Mouse (Mus musculus) liver, postnatal 0 days (tissue): Measurements from ENCODE around the gene Pnkp. TPM values are rescaled to one million over a fixed set of nuclear protein-coding genes. Genes with fewer than 3 reads are reported as not detected.

Experiments used
- ATAC-seq: fragments of 200-750 bp; cut with Nextera tagmentation; 2 replicates; pipeline ENCODE4 v1.8.0; 2017; ENCODE audit warnings: mild to moderate bottlenecking, moderate library complexity
- DNase-seq: peaks from one replicate; pipeline ENCODE4 v3.0.0-alpha.2; 2016
- H3K27ac ChIP-seq: fragments of 300-500 bp; sonication (generic); 2 replicates; pipeline ENCODE4 v1.5.1; 2014; ENCODE audit warnings: antibody characterized with exemption, moderate library complexity, mild to moderate bottlenecking, low read depth
- H3K27me3 ChIP-seq: fragments of 300-500 bp; sonication (generic); 2 replicates; pipeline ENCODE4 v1.6.1; 2014; ENCODE audit warnings: low read length, control low read depth, mixed read lengths; ENCODE audit not compliant: insufficient read depth
- H3K36me3 ChIP-seq: fragments of 300-500 bp; sonication (generic); replicated peaks from 2 replicates; pipeline ENCODE4 v1.6.1; 2014; ENCODE audit warnings: mild to moderate bottlenecking, control low read depth, low read length, moderate library complexity, mixed read lengths; ENCODE audit not compliant: insufficient read depth
- H3K4me1 ChIP-seq: fragments of 300-500 bp; sonication (generic); 2 replicates; pipeline ENCODE4 v1.6.1; 2014; ENCODE audit warnings: antibody characterized with exemption, mild to moderate bottlenecking, control low read depth; ENCODE audit not compliant: insufficient read depth
- H3K4me2 ChIP-seq: fragments of 300-500 bp; sonication (generic); 2 replicates; pipeline ENCODE4 v1.6.1; 2014; ENCODE audit warnings: low read depth, mild to moderate bottlenecking, low read length, moderate library complexity, mixed read lengths
- H3K4me3 ChIP-seq: fragments of 300-500 bp; sonication (generic); 2 replicates; pipeline ENCODE4 v1.5.1; 2014; ENCODE audit warnings: low read depth, low read length
- H3K9ac ChIP-seq: fragments of 300-500 bp; sonication (generic); replicated peaks from 2 replicates; pipeline ENCODE4 v1.6.1; 2014; ENCODE audit warnings: mild to moderate bottlenecking, moderate library complexity
- H3K9me3 ChIP-seq: fragments of 300-500 bp; sonication (generic); 2 replicates; pipeline ENCODE4 v1.6.1; 2016; ENCODE audit warnings: mild to moderate bottlenecking, control low read depth, low read length, mixed read lengths
- CTCF ChIP-seq: sonication (generic); IDR thresholded peaks from 2 replicates; pipeline ENCODE4 v1.5.1; 2016; ENCODE audit warnings: antibody characterized with exemption, low read depth
- EP300 ChIP-seq: IDR thresholded peaks from 2 replicates; pipeline ENCODE4 v1.6.1; 2016; ENCODE audit warnings: antibody characterized with exemption, low read depth, mild to moderate bottlenecking
- WGBS: fragments of 180-500 bp; shearing (Covaris S2); extraction: QIAGEN DNeasy Blood & Tissue Kit; methylation state at CpG from one replicate; pipeline ENCODE4 v1.1.7; 2014; ENCODE audit not compliant: insufficient replicate concordance; 5-methylcytosine and 5-hydroxymethylcytosine counted together
- polyA plus RNA-seq: library from polyadenylated mRNA; unstranded; fragments of >200 nt; fragmentation: Nextera tagmentation; extraction: Ambion mirVana; gene quantifications from 2 replicates; pipeline ENCODE4 v1.2.1, GENCODE M21; 2015

Pnkp gene
- polyA plus RNA-seq, 1 experiment from 2014 or later: 27.9 TPM

DNA sequence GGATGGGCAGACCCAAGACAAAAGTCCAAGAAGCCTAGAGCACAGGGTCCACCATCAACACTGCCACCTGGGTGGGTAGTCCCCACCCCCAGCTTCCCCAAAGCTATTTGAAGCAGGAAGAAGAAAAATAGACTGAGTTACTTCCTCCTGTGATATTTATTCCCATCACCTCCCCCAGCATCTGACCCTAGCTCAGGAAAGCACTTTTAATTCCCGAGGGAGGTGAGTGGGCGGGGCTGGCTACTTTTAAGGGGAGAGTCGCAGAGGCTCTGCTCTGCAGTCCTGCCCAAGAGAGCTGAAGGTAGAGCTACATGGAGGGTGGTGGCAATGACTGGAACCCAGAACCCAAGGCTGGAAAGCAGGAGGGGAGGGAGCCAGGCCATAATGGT is 20.9 kb upstream of the Pnkp start:
- WGBS: 32% methylated on average over 3 of the region's 3 CpGs
- no peak for ATAC-seq
- H3K9me3 ChIP-seq: no peaks in the 10 kb centered on the region
- TF ChIP-seq EP300: no peak
- TF ChIP-seq CTCF: no peak
- DNase-seq: no peak
- 0 out of 2 replicates have a peak, but pooled peaks cover 9% of the 10 kb centered on the region for H3K27me3 ChIP-seq
- no peak overlapping the region for H3K4me3 ChIP-seq
- H3K36me3 ChIP-seq: peaks cover 4% of the 10 kb centered on the region; the same call in 1 of the 2 replicates
- no peak overlapping the region for H3K9ac ChIP-seq
- H3K4me2 ChIP-seq: peak overlapping the region; percentile 6; the same call in 1 of the 2 replicates
- no peak overlapping the region for H3K27ac ChIP-seq
- peaks cover 24% of the 10 kb centered on the region for H3K4me1 ChIP-seq

DNA sequence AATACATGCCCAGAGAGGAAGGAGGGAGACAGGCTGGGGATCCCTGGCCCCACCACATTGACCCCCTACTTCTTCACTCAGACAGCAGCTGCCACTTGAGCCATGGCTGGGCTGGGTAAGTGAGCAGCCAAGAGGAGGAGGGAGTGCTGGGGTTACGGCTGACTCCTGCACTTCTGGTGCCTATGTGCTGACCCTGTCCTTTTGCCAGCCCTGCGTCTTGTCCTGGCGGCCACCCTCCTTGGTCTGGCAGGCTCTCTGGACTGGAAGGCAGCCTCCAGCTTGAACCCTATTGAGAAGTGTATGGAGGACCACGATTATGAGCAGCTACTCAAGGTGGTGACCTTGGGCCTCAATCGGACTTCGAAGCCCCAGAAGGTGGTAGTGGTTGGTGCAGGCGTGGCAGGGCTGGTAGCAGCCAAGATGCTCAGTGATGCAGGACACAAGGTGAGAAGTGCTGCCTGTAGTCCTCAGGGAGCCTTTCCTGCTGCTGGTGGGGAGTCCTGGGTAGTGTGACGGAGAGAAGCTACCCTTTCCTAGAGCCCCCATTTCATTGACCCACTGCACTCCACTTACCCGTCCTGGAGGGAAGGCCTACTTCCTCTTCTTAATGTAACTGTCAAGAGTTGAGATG is 20.4 kb upstream of the Pnkp start:
- DNase-seq (no peak), ATAC-seq (no peak)
- Histone ChIP-seq H3K9me3 (no peaks in the 10 kb centered on the region), H3K4me2 (peak overlapping the region; percentile 6; the same call in 1 of the 2 replicates), H3K27me3 (0 out of 2 replicates have a peak, but pooled peaks cover 9% of the 10 kb centered on the region), H3K4me3 (no peak overlapping the region), H3K9ac (no peak overlapping the region), H3K27ac (no peak overlapping the region), H3K36me3 (peaks cover 5% of the 10 kb centered on the region), H3K4me1 (peaks cover 24% of the 10 kb centered on the region)
- TF ChIP-seq EP300 (no peak), CTCF (no peak)
- WGBS: 74% methylated on average over 9 of the region's 9 CpGs

DNA sequence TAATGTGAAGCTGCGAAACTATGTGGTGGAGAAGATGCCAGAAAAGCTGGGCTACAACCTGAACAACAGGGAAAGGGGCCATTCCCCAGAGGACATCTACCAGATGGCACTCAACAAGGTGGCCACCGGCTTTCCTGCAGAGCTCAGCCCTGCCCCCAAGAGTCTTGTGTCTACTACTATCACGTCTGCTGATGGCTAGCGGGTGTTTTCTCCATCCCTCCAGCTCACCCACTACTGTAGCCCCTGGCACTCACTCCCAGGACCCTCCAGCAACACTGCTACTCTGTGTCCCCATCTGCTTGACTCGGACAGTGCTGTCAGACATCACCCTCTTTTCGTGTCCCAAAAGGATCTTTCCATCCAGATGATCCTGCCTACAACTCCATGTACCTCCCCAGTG is 18.9 kb upstream of the Pnkp start:
- peaks cover 24% of the 10 kb centered on the region for H3K4me1 ChIP-seq
- no peak overlapping the region for H3K4me2 ChIP-seq
- H3K4me3 ChIP-seq: no peak overlapping the region
- WGBS: 82% methylated on average over 6 of the region's 6 CpGs
- no peak overlapping the region for H3K9ac ChIP-seq
- H3K9me3 ChIP-seq: no peaks in the 10 kb centered on the region
- H3K27me3 ChIP-seq: 0 out of 2 replicates have a peak, but pooled peaks cover 9% of the 10 kb centered on the region
- H3K27ac ChIP-seq: no peak overlapping the region
- TF ChIP-seq CTCF (no peak), EP300 (no peak)
- peaks cover 14% of the 10 kb centered on the region for H3K36me3 ChIP-seq
- ATAC-seq: no peak
- no peak for DNase-seq

DNA sequence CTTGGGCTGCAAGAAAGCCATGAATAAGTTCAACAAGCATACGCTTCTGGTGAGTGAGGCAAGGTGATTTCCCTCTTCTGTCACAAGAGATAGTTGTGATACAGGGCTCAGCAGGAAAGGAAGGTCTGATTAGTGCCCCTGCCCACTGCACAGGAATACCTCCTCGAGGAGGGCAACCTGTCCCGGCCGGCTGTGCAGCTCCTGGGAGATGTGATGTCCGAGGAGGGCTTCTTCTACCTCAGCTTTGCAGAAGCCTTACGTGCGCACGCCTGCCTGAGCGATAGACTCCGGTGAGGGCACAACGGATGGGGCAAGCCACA is 17.8 kb upstream of the Pnkp start:
- no peaks in the 10 kb centered on the region for H3K9me3 ChIP-seq
- no peak for TF ChIP-seq EP300
- no peak for TF ChIP-seq CTCF
- H3K36me3 ChIP-seq: peaks cover 23% of the 10 kb centered on the region
- ATAC-seq: no peak
- H3K4me1 ChIP-seq: peaks cover 24% of the 10 kb centered on the region
- 0 out of 2 replicates have a peak, but pooled peaks cover 9% of the 10 kb centered on the region for H3K27me3 ChIP-seq
- H3K4me2 ChIP-seq: peak overlapping the region; percentile 64
- peak overlapping the region; percentile 29 for H3K4me3 ChIP-seq
- H3K27ac ChIP-seq: no peak overlapping the region
- 19% methylated on average over 11 of the region's 11 CpGs for WGBS
- H3K9ac ChIP-seq: peak overlapping the region; percentile 1; the same call in 1 of the 2 replicates
- DNase-seq: no peak

DNA sequence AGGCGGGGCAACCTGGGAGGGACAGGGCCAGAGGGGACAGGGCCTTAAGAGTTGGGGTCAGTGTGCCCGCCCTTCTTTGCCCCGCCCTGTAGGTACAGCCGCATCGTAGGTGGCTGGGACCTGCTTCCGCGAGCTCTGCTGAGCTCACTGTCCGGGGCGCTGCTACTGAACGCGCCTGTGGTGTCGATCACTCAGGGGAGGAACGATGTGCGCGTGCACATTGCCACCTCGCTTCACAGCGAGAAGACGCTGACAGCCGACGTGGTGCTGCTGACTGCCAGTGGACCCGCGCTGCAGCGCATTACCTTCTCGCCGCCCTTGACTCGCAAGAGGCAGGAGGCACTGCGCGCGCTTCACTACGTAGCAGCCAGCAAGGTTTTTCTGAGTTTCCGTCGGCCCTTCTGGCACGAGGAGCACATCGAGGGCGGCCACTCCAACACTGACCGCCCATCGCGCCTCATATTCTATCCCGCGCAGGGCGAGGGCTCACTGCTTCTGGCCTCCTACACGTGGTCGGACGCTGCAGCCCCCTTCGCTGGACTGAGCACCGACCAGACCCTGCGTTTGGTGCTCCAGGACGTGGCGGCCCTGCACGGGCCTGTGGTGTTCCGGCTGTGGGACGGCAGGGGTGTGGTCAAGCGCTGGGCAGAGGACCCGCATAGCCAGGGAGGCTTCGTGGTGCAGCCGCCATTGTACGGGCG is 17.3 kb upstream of the Pnkp start:
- WGBS: 3% methylated on average over 56 of the region's 58 CpGs
- H3K4me1 ChIP-seq: peaks cover 24% of the 10 kb centered on the region
- H3K27me3 ChIP-seq: 0 out of 2 replicates have a peak, but pooled peaks cover 9% of the 10 kb centered on the region
- TF ChIP-seq EP300 (no peak), CTCF (no peak)
- H3K4me3 ChIP-seq: peak overlapping the region; percentile 29
- peak overlapping the region; percentile 1; the same call in 1 of the 2 replicates for H3K9ac ChIP-seq
- H3K27ac ChIP-seq: no peak overlapping the region
- DNase-seq (peak; percentile 57), ATAC-seq (peak; percentile 52)
- peaks cover 28% of the 10 kb centered on the region for H3K36me3 ChIP-seq
- H3K9me3 ChIP-seq: no peaks in the 10 kb centered on the region
- peak overlapping the region; percentile 64 for H3K4me2 ChIP-seq

DNA sequence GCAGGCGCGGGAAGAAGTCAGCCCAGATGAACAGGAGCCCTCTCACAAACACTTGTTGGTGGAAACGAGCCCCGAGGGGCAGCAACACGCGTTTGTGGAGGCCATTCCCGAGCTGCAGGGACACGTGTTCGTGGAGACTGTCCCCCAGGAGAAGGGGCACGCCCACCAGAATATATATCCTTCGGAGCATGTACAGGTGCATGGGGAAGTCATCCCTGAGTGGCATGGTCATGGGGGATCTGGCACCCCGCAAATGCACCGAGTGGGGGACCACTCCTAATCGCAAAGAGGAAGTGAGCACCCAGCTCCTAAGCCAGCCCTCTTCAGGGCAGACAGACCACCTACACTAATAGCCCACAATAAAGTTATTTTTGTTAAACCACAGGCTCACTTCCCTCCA is 16.5 kb upstream of the Pnkp start:
- peak overlapping the region; percentile 64; the same call in 1 of the 2 replicates for H3K4me2 ChIP-seq
- H3K4me3 ChIP-seq: no peak overlapping the region
- H3K4me1 ChIP-seq: peaks cover 24% of the 10 kb centered on the region
- WGBS: 44% methylated on average over 14 of the region's 14 CpGs
- peaks cover 35% of the 10 kb centered on the region for H3K36me3 ChIP-seq
- H3K9me3 ChIP-seq: no peaks in the 10 kb centered on the region
- TF ChIP-seq CTCF: no peak
- TF ChIP-seq EP300: no peak
- ATAC-seq: no peak
- H3K27ac ChIP-seq: no peak overlapping the region
- no peak for DNase-seq
- H3K9ac ChIP-seq: no peak overlapping the region
- H3K27me3 ChIP-seq: 0 out of 2 replicates have a peak, but pooled peaks cover 9% of the 10 kb centered on the region
